Mouse (Mus musculus) intestine, embryonic 14.5 days (tissue): ENCODE measurements around the gene Trip6. TPM values are rescaled to one million over a fixed set of nuclear protein-coding genes. Genes with fewer than 3 reads are reported as not detected.

Experiments
- ATAC-seq: fragments of 200-750 bp; cut with Nextera tagmentation; replicated peaks from 2 replicates; pipeline ENCODE4 v1.8.0; 2017; ENCODE audit warnings: low read depth, moderate number of reproducible peaks, moderate TSS enrichment, moderate library complexity; ENCODE audit not compliant: low FRiP score, low TSS enrichment
- DNase-seq: peaks from one replicate; pipeline ENCODE4 v3.0.0-alpha.2; 2018; ENCODE audit warnings: low spot score
- H3K27ac ChIP-seq: fragments of 300-500 bp; sonication (generic); 2 replicates; pipeline ENCODE4 v1.5.1; 2014; ENCODE audit warnings: low read depth, mild to moderate bottlenecking, control low read depth
- H3K27me3 ChIP-seq: fragments of 300-500 bp; sonication (generic); replicated peaks from 2 replicates; pipeline ENCODE4 v1.6.1; 2014; ENCODE audit warnings: low read length, control low read depth; ENCODE audit not compliant: control insufficient read depth, insufficient read depth
- H3K36me3 ChIP-seq: fragments of 300-500 bp; sonication (generic); 2 replicates; pipeline ENCODE4 v1.6.1; 2014; ENCODE audit warnings: low read length, control low read depth; ENCODE audit not compliant: control insufficient read depth, insufficient read depth
- H3K4me1 ChIP-seq: fragments of 300-500 bp; sonication (generic); replicated peaks from 2 replicates; pipeline ENCODE4 v1.6.1; 2014; ENCODE audit warnings: low read length, control low read depth, mixed read lengths; ENCODE audit not compliant: control insufficient read depth, insufficient read depth
- H3K4me2 ChIP-seq: fragments of 300-500 bp; sonication (generic); 2 replicates; pipeline ENCODE4 v1.6.1; 2014; ENCODE audit warnings: low read length
- H3K4me3 ChIP-seq: fragments of 300-500 bp; sonication (generic); 2 replicates; pipeline ENCODE4 v1.5.1; 2014; ENCODE audit warnings: low read depth, low read length, control low read depth, mixed read lengths
- H3K9ac ChIP-seq: fragments of 300-500 bp; sonication (generic); 2 replicates; pipeline ENCODE4 v1.6.1; 2014; ENCODE audit warnings: mild to moderate bottlenecking, low read length
- H3K9me3 ChIP-seq: fragments of 300-500 bp; sonication (generic); 2 replicates; pipeline ENCODE4 v1.6.1; 2016; ENCODE audit warnings: low read length, control low read depth; ENCODE audit not compliant: control insufficient read depth
- WGBS: fragments of 180-500 bp; shearing (Covaris S2); extraction: QIAGEN DNeasy Blood & Tissue Kit; methylation state at CpG from one replicate; pipeline ENCODE4 v1.1.7; 2014; 5-methylcytosine and 5-hydroxymethylcytosine counted together
- polyA plus RNA-seq: library from polyadenylated mRNA; unstranded; fragments of >200 nt; fragmentation: Nextera tagmentation; extraction: Ambion mirVana; gene quantifications from 2 replicates; pipeline ENCODE4 v1.2.1, GENCODE M21; 2014

Gene Trip6
- polyA plus RNA-seq, 1 experiment from 2014 or later, result 73.3 TPM

- H3K9ac ChIP-seq, result peak overlapping the region; percentile 95
- H3K27ac ChIP-seq, result peak overlapping the region; percentile 93
- H3K36me3 ChIP-seq, result peaks cover 63% of the 10 kb centered on the region
- no peak for DNase-seq
- H3K4me2 ChIP-seq, result peak overlapping the region; percentile 80
- no peaks in the 10 kb centered on the region for H3K27me3 ChIP-seq
- peaks cover 41% of the 10 kb centered on the region for H3K4me1 ChIP-seq
- no peaks in the 10 kb centered on the region for H3K9me3 ChIP-seq
- 95% methylated on average over 4 of the region's 4 CpGs for WGBS
- no peak for ATAC-seq
- H3K4me3 ChIP-seq, result peak overlapping the region; percentile 88
Measured at GRCm38 (mm10) chr5:137308356-137308755, 5.8 kb downstream of the Trip6 start.

GRCm38 (mm10) chr5:137307071-137307912, 6.9 kb downstream of the Trip6 start, which contains the start of gene Srrt:
Gene Srrt, minus strand, starts transcription at chr5:137307674.
- Histone ChIP-seq H3K9me3 (no peaks in the 10 kb centered on the region), H3K4me3 (peak within 1 kb of the TSS; percentile 88), H3K9ac (peak within 1 kb of the TSS; percentile 95), H3K27me3 (no peaks in the 10 kb centered on the region), H3K27ac (peak within 1 kb of the TSS; percentile 93), H3K4me1 (peaks cover 30% of the 10 kb centered on the region), H3K36me3 (peaks cover 72% of the 10 kb centered on the region), H3K4me2 (peak within 1 kb of the TSS; percentile 80)
- ATAC-seq (peak; percentile 85), DNase-seq (peak; percentile 94)
- WGBS, result under 1% methylated on average over 57 of the region's 72 CpGs

- Histone ChIP-seq H3K4me3 (peak overlapping the region; percentile 88), H3K36me3 (peaks cover 72% of the 10 kb centered on the region), H3K9ac (peak overlapping the region; percentile 95), H3K27me3 (no peaks in the 10 kb centered on the region), H3K9me3 (no peaks in the 10 kb centered on the region), H3K27ac (peak overlapping the region; percentile 93), H3K4me2 (peak overlapping the region; percentile 80), H3K4me1 (peaks cover 26% of the 10 kb centered on the region)
- WGBS, result 11% methylated on average over 12 of the region's 12 CpGs
- no peak for ATAC-seq
- no peak for DNase-seq
Measured at GRCm38 (mm10) chr5:137306439-137307005, 7.7 kb downstream of the Trip6 start.

- peaks cover 76% of the 10 kb centered on the region for H3K36me3 ChIP-seq
- 50% methylated on average over 3 of the region's 3 CpGs for WGBS
Measured at GRCm38 (mm10) chr5:137305822-137306221, 8.4 kb downstream of the Trip6 start.

GRCm38 (mm10) chr5:137304816-137305215, 9.4 kb downstream of the Trip6 start:
- Histone ChIP-seq H3K4me3 (0 out of 2 replicates have a peak overlapping the region, but pooled peaks have one; percentile 4), H3K4me2 (peak overlapping the region; percentile 80), H3K27me3 (no peaks in the 10 kb centered on the region), H3K4me1 (peaks cover 26% of the 10 kb centered on the region), H3K36me3 (peaks cover 76% of the 10 kb centered on the region), H3K27ac (no peak overlapping the region), H3K9me3 (no peaks in the 10 kb centered on the region), H3K9ac (peak overlapping the region; percentile 20; the same call in 1 of the 2 replicates)
- no peak for ATAC-seq
- WGBS, result 44% methylated on average over 4 of the region's 4 CpGs
- no peak for DNase-seq

More at GRCm38 (mm10) chr5:137305822-137306221, 8.4 kb downstream of the Trip6 start:
- H3K4me1 ChIP-seq, result peaks cover 26% of the 10 kb centered on the region
- ATAC-seq, result no peak
- peak overlapping the region; percentile 80 for H3K4me2 ChIP-seq
- H3K27me3 ChIP-seq, result no peaks in the 10 kb centered on the region
- H3K27ac ChIP-seq, result no peak overlapping the region
- H3K9ac ChIP-seq, result peak overlapping the region; percentile 34
- peak overlapping the region; percentile 88 for H3K4me3 ChIP-seq
- no peaks in the 10 kb centered on the region for H3K9me3 ChIP-seq
- DNase-seq, result no peak

- H3K9me3 ChIP-seq, result no peaks in the 10 kb centered on the region
- no peak overlapping the region; the same call in 1 of the 2 replicates for H3K9ac ChIP-seq
- ATAC-seq, result no peak
- no peak overlapping the region for H3K4me3 ChIP-seq
- H3K36me3 ChIP-seq, result peaks cover 76% of the 10 kb centered on the region
- H3K4me2 ChIP-seq, result no peak overlapping the region
- peaks cover 26% of the 10 kb centered on the region for H3K4me1 ChIP-seq
- H3K27ac ChIP-seq, result no peak overlapping the region
- no peak for DNase-seq
- 65% methylated on average over 3 of the region's 3 CpGs for WGBS
- H3K27me3 ChIP-seq, result no peaks in the 10 kb centered on the region
Measured at GRCm38 (mm10) chr5:137304165-137304564, 10.0 kb downstream of the Trip6 start.

- Histone ChIP-seq H3K4me3 (no peak overlapping the region), H3K9ac (no peak overlapping the region), H3K27me3 (no peaks in the 10 kb centered on the region), H3K4me1 (peaks cover 26% of the 10 kb centered on the region), H3K9me3 (no peaks in the 10 kb centered on the region), H3K4me2 (no peak overlapping the region), H3K27ac (no peak overlapping the region), H3K36me3 (peaks cover 76% of the 10 kb centered on the region)
- 89% methylated on average over 4 of the region's 4 CpGs for WGBS
- ATAC-seq (no peak), DNase-seq (no peak)
Measured at GRCm38 (mm10) chr5:137303609-137304008, 10.6 kb downstream of the Trip6 start.

GRCm38 (mm10) chr5:137301253-137301652, 13.0 kb downstream of the Trip6 start:
- H3K4me1 ChIP-seq, result peaks cover 24% of the 10 kb centered on the region
- 85% methylated on average over 21 of the region's 21 CpGs for WGBS
- H3K9ac ChIP-seq, result no peak overlapping the region
- no peaks in the 10 kb centered on the region for H3K9me3 ChIP-seq
- no peak overlapping the region for H3K27ac ChIP-seq
- no peaks in the 10 kb centered on the region for H3K27me3 ChIP-seq
- peaks cover 95% of the 10 kb centered on the region for H3K36me3 ChIP-seq
- ATAC-seq (no peak), DNase-seq (no peak)
- no peak overlapping the region for H3K4me2 ChIP-seq
- H3K4me3 ChIP-seq, result no peak overlapping the region
